Mouse (Mus musculus) heart, embryonic 14.5 days (tissue): ENCODE measurements around the gene Lamc1. TPM values are rescaled to one million over a fixed set of nuclear protein-coding genes. Genes with fewer than 3 reads are reported as not detected.

Experiments used
- ATAC-seq: fragments of 200-750 bp; cut with Nextera tagmentation; 2 replicates; pipeline ENCODE4 v1.8.0; 2017; ENCODE audit warnings: low read depth, moderate TSS enrichment; ENCODE audit not compliant: insufficient number of reproducible peaks, insufficient read depth, low FRiP score
- H3K27ac ChIP-seq, 2 experiments: fragments of 200-500 bp in 1 of 2; fragments of 300-500 bp in 1 of 2; sonication (generic) in 1 of 2; replicated peaks in 1 of 2; 2 replicates each; pipeline ENCODE4 v1.5.1; 2012 to 2014; ENCODE audit warnings: low read depth in 2 of 2, low read length in 2 of 2, control low read depth in 1 of 2, mild to moderate bottlenecking in 1 of 2, mixed read lengths in 1 of 2; ENCODE audit not compliant: control insufficient read depth in 1 of 2, insufficient read depth in 1 of 2
- H3K27me3 ChIP-seq: fragments of 300-500 bp; sonication (generic); 2 replicates; pipeline ENCODE4 v1.6.1; 2014; ENCODE audit warnings: mild to moderate bottlenecking, low read length, control low read depth; ENCODE audit not compliant: control insufficient read depth, insufficient read depth
- H3K36me3 ChIP-seq: fragments of 300-500 bp; sonication (generic); 2 replicates; pipeline ENCODE4 v1.6.1; 2014; ENCODE audit warnings: mild to moderate bottlenecking, control low read depth, low read length, mixed read lengths; ENCODE audit not compliant: control insufficient read depth, insufficient read depth
- H3K4me1 ChIP-seq, 2 experiments: fragments of 200-500 bp in 1 of 2; fragments of 300-500 bp in 1 of 2; sonication (generic) in 1 of 2; 2 replicates each; pipeline ENCODE4 v1.6.1; 2012 to 2014; ENCODE audit warnings: low read length in 2 of 2, control low read depth in 1 of 2, mixed read lengths in 1 of 2; ENCODE audit not compliant: control insufficient read depth in 2 of 2, insufficient read depth in 2 of 2
- H3K4me2 ChIP-seq: fragments of 300-500 bp; sonication (generic); 2 replicates; pipeline ENCODE4 v1.6.1; 2014; ENCODE audit warnings: mild to moderate bottlenecking, low read length
- H3K4me3 ChIP-seq, 2 experiments: fragments of 200-500 bp in 1 of 2; fragments of 300-500 bp in 1 of 2; sonication (generic) in 1 of 2; 2 replicates each; pipeline ENCODE4 v1.5.1; 2012 to 2014; ENCODE audit warnings: low read length in 2 of 2, mild to moderate bottlenecking in 2 of 2, control low read depth in 1 of 2, low read depth in 1 of 2, moderate library complexity in 1 of 2; ENCODE audit not compliant: control insufficient read depth in 1 of 2, insufficient read depth in 1 of 2
- H3K9ac ChIP-seq: fragments of 300-500 bp; sonication (generic); 2 replicates; pipeline ENCODE4 v1.6.1; 2014; ENCODE audit warnings: mild to moderate bottlenecking, low read length
- H3K9me3 ChIP-seq: fragments of 300-500 bp; sonication (generic); 2 replicates; pipeline ENCODE4 v1.6.1; 2016; ENCODE audit warnings: low read length, control low read depth; ENCODE audit not compliant: control insufficient read depth
- WGBS: fragments of 180-500 bp; shearing (Covaris S2); extraction: QIAGEN DNeasy Blood & Tissue Kit; methylation state at CpG from one replicate; pipeline ENCODE4 v1.1.7; 2014; 5-methylcytosine and 5-hydroxymethylcytosine counted together
- polyA plus RNA-seq: library from polyadenylated mRNA; unstranded; fragments of >200 nt; fragmentation: Nextera tagmentation; extraction: Ambion mirVana; gene quantifications from 2 replicates; pipeline ENCODE4 v1.2.1, GENCODE M21; 2014

Lamc1 gene
- polyA plus RNA-seq, 1 experiment from 2014 or later, result 133 TPM

DNA sequence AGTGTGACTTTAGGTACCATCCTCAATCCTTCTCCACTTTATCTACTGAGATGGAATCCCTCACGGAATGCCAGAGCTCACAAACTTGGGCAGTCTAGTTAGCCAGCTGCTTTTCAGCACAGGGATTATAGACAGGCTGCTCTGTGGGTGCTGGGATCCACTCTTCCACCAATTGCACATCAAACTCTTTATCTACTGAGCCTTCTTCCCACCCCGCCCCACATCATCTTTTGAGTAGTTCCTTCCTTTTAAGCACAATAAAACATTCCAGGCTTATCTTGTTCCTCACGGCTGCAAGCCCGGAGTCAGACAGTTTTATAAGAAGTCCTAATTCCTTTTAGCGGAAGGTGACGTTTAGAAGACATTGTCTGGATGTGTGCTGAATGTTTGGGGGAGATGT, 36.4 kb upstream of the Lamc1 start:
- no peaks in the 10 kb centered on the region for H3K36me3 ChIP-seq
- H3K27me3 ChIP-seq, result no peaks in the 10 kb centered on the region
- H3K9me3 ChIP-seq, result 0 out of 2 replicates have a peak, but pooled peaks cover 3% of the 10 kb centered on the region
- H3K27ac ChIP-seq, result no peak overlapping the region
- 23% methylated on average over 6 of the region's 6 CpGs for WGBS
- H3K4me3 ChIP-seq, result no peak overlapping the region
- H3K9ac ChIP-seq, result no peak overlapping the region
- no peak for ATAC-seq
- H3K4me1 ChIP-seq, result 0 out of 4 replicates have a peak, but pooled peaks cover 0 to 8% of the 10 kb centered on the region in 2 experiments
- no peak overlapping the region for H3K4me2 ChIP-seq

DNA sequence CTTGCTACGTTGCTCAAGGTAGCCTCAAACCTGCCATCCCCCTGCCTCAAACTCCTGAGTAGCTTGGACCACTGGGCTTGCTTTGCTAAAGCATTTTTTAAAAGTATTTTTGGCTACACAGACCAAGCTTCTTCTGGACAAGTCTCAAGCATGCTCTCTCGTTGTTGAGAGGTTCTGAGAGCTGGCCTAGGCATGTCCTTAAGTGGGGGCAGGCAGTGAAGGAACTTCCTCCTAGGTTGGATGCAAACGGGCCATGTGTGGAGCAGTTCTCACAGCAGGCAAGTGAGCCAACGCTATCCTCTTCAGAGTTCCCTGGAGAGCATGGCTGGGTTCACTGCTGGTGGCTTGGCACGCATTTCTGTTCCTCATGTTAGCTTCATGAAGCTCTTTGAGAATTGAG, 34.5 kb upstream of the Lamc1 start:
- Histone ChIP-seq H3K9me3 (0 out of 2 replicates have a peak, but pooled peaks cover 6% of the 10 kb centered on the region), H3K4me2 (no peak overlapping the region), H3K27me3 (no peaks in the 10 kb centered on the region), H3K36me3 (no peaks in the 10 kb centered on the region), H3K9ac (no peak overlapping the region), H3K4me3 (no peak overlapping the region), H3K4me1 (0 out of 4 replicates have a peak, but pooled peaks cover 0 to 8% of the 10 kb centered on the region in 2 experiments), H3K27ac (no peak overlapping the region)
- 62% methylated on average over 5 of the region's 5 CpGs for WGBS
- no peak for ATAC-seq

DNA sequence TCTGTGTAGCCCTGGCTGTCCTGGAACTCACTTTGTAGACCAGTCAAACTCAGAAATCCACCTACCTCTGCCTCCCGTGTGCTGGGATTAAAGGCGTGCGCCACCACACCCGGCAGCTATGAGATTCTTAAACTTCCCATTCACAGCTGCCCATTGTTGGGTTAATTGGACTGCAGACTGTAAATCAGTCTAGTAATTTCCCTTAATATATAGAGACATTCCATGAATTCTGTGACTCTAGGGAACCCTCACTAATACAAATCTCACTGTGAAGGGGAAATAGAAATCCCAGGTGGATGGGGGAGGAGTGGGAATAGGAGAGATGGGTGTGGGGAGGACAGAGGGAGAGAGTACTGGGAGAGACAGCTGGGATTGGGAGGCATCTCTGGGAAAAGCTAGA, 29.3 kb upstream of the Lamc1 start:
- 90% methylated on average over 4 of the region's 4 CpGs for WGBS
- Histone ChIP-seq H3K27ac (no peak overlapping the region), H3K4me3 (no peak overlapping the region), H3K9me3 (0 out of 2 replicates have a peak, but pooled peaks cover 3% of the 10 kb centered on the region), H3K36me3 (no peaks in the 10 kb centered on the region), H3K27me3 (no peaks in the 10 kb centered on the region), H3K4me2 (no peak overlapping the region), H3K4me1 (0 out of 4 replicates have a peak, but pooled peaks cover 0 to 3% of the 10 kb centered on the region in 2 experiments), H3K9ac (no peak overlapping the region)
- ATAC-seq, result no peak

DNA sequence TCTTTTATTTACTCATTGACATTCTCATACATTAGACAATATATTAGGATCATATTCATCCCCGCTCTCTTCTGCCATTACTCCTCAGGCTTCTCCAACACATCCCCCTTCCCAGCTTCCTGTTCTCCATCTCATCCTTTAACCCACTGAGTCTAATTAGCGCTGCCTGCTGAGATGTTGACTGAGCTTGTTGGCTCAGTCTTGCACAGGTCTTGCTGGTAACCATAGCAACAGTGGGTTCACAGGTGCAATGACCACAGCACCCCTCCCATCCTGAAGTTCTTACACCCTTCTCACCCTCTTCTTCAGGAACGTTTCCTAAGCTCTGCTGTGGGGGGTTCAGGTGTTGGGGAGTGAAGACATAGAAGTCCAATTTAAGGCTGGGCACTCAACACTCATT, 28.0 kb upstream of the Lamc1 start:
- Histone ChIP-seq H3K4me3 (no peak overlapping the region), H3K4me1 (peaks cover 3 to 7% of the 10 kb centered on the region in 2 experiments; a peak in 2 of 4 replicates), H3K9me3 (0 out of 2 replicates have a peak, but pooled peaks cover 3% of the 10 kb centered on the region), H3K36me3 (no peaks in the 10 kb centered on the region), H3K4me2 (no peak overlapping the region), H3K27ac (no peak overlapping the region), H3K27me3 (no peaks in the 10 kb centered on the region), H3K9ac (no peak overlapping the region)
- WGBS, result 49% methylated on average over 3 of the region's 3 CpGs
- ATAC-seq, result no peak

DNA sequence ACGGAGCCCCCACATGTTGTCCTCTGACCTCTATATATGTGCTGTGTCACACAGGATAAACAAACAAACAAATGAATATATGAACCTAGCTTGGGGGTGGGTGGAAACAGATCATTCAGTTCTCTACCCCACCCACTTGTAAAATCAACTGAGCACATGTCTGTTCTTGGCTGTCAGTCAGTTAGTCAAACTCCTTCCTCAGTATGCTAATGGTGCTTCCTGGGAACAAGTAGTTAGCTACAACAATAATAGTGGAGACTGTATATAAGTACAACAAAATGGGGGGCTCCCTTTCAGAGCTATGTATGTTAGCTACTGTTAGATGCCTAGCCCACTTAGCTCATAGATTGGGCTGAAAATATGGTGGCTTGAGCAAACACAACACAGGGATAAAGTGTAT, 24.6 kb upstream of the Lamc1 start:
- H3K4me2 ChIP-seq, result no peak overlapping the region
- no peaks in the 10 kb centered on the region for H3K36me3 ChIP-seq
- 93% methylated on average over 1 of the region's 1 CpGs for WGBS
- no peaks in the 10 kb centered on the region for H3K9me3 ChIP-seq
- no peak overlapping the region for H3K9ac ChIP-seq
- no peaks in the 10 kb centered on the region for H3K27me3 ChIP-seq
- H3K27ac ChIP-seq, result no peak overlapping the region
- H3K4me3 ChIP-seq, result no peak overlapping the region
- no peak for ATAC-seq
- H3K4me1 ChIP-seq, result peaks cover 3 to 7% of the 10 kb centered on the region in 2 experiments; a peak in 3 of 4 replicates

DNA sequence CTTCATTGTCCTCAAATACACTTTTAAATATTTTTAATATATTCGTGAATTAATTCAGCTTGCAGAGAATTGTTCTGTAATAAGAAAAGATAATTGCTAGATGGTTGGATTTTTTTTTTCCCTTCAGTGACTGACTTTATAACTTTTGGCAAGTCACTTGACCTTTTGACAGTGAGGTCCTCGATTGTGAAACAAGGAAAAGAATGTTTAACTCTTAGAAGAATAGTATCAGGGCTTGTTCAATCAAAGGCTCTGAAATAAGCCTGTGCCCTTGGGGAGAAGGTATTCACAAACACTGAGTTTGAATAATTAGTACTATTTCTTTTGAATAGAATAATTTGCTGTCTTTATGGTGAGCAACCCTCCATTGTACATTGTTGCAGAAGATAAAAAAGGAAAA, 21.9 kb upstream of the Lamc1 start:
- Histone ChIP-seq H3K4me1 (peaks cover 3 to 7% of the 10 kb centered on the region in 2 experiments; a peak in 3 of 4 replicates), H3K27ac (no peak overlapping the region), H3K4me3 (no peak overlapping the region), H3K9ac (no peak overlapping the region), H3K4me2 (no peak overlapping the region), H3K9me3 (no peaks in the 10 kb centered on the region), H3K36me3 (no peaks in the 10 kb centered on the region), H3K27me3 (no peaks in the 10 kb centered on the region)
- no peak for ATAC-seq
- WGBS, result 50% methylated on average over 2 of the region's 2 CpGs

DNA sequence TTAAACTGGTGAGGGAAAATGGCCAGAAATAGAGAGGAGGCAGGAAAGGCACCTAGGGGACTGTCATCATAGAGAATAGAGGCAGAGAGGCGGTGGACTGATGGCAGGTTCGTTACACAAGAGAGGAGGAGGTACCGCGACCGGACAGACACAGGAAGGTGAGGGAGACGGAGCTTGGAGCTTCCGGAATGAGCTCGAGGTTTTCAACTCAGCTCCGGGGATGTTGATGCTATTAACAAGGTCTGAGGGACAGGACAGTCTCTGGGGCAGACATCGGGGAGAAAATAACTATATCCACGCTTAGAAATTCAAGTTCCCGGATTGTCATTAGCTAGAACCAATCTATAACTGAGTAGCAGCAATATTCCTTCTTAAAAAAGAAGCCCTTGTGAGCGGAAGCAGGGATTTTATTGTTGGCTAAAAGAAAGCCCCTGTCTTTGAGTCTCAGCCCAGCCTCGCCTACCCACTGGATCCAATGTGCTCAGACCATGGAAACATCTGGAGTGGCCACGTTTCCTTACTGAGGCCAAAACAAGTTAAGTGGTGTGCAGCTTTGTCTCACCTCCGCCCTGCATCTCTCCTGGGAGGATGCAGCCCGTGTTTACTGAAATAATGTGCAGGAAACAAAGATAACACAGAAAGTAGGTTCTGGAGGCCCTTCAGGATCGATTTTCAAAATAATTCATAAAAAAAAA, 21.3 kb upstream of the Lamc1 start:
- no peaks in the 10 kb centered on the region for H3K27me3 ChIP-seq
- peak overlapping the region in 1 of 2 experiments; percentile 35; a peak in 2 of 4 replicates for H3K27ac ChIP-seq

More for the DNA sequence above, 21.3 kb upstream of the Lamc1 start:
- Histone ChIP-seq H3K4me2 (no peak overlapping the region), H3K36me3 (no peaks in the 10 kb centered on the region), H3K4me1 (peaks cover 3 to 7% of the 10 kb centered on the region in 2 experiments; a peak in 3 of 4 replicates), H3K9ac (no peak overlapping the region), H3K9me3 (no peaks in the 10 kb centered on the region), H3K4me3 (no peak overlapping the region)
- ATAC-seq, result no peak
- WGBS, result 59% methylated on average over 18 of the region's 18 CpGs
